Mouse (Mus musculus) ES-Bruce4 (cell line): ENCODE data around the gene Csnk2a2. TPM values are rescaled to one million over a fixed set of nuclear protein-coding genes. Genes with fewer than 3 reads are reported as not detected.

Source experiments
- H3K27ac ChIP-seq: 2 replicates; pipeline ENCODE4 v1.5.1; 2012; ENCODE audit warnings: low read length, inconsistent platforms; ENCODE audit not compliant: insufficient read depth
- H3K27me3 ChIP-seq: 2 replicates; pipeline ENCODE4 v1.6.1; 2012; ENCODE audit warnings: mild to moderate bottlenecking, low read length, inconsistent platforms; ENCODE audit not compliant: control insufficient read depth, poor library complexity, insufficient read depth, severe bottlenecking
- H3K36me3 ChIP-seq: 2 replicates; pipeline ENCODE4 v1.6.1; 2012; ENCODE audit warnings: inconsistent platforms, mild to moderate bottlenecking, low read length, moderate library complexity; ENCODE audit not compliant: control insufficient read depth, poor library complexity, insufficient read depth, severe bottlenecking
- H3K4me1 ChIP-seq: one replicate; pipeline ENCODE4 v1.8.1; 2011; ENCODE audit warnings: low read length; ENCODE audit not compliant: control insufficient read depth, insufficient read depth
- H3K4me3 ChIP-seq: 2 replicates; pipeline ENCODE4 v1.5.1; 2011; ENCODE audit warnings: low read depth, mild to moderate bottlenecking, low read length
- H3K9ac ChIP-seq: 2 replicates; pipeline ENCODE4 v1.6.1; 2012; ENCODE audit warnings: low read depth, mild to moderate bottlenecking, inconsistent platforms; ENCODE audit not compliant: poor library complexity, severe bottlenecking
- H3K9me3 ChIP-seq: replicated peaks from 2 replicates; pipeline ENCODE4 v1.6.1; 2012; ENCODE audit warnings: mild to moderate bottlenecking, low read length, inconsistent platforms; ENCODE audit not compliant: control insufficient read depth, poor library complexity, insufficient read depth, severe bottlenecking
- CTCF ChIP-seq: IDR thresholded peaks from one replicate; pipeline ENCODE4 v1.8.1; 2011; ENCODE audit warnings: low read depth, low read length
- EP300 ChIP-seq: IDR thresholded peaks from 2 replicates; pipeline ENCODE4 v1.6.1; 2011; ENCODE audit warnings: low read depth, low read length; ENCODE audit not compliant: insufficient read depth
- POLR2A ChIP-seq: IDR thresholded peaks from one replicate; pipeline ENCODE4 v1.8.1; 2011; ENCODE audit warnings: low read length; ENCODE audit not compliant: insufficient read depth
- polyA plus RNA-seq: library from polyadenylated mRNA; stranded (reverse); fragments of >200 nt; gene quantifications from 2 replicates; pipeline ENCODE4 v1.2.4, GENCODE M21; 2011; ENCODE audit warnings: low read depth; ENCODE audit not compliant: missing spikeins, insufficient read depth, insufficient read length

The Csnk2a2 gene
- 210 and 236 TPM in 2 replicates for polyA plus RNA-seq

DNA sequence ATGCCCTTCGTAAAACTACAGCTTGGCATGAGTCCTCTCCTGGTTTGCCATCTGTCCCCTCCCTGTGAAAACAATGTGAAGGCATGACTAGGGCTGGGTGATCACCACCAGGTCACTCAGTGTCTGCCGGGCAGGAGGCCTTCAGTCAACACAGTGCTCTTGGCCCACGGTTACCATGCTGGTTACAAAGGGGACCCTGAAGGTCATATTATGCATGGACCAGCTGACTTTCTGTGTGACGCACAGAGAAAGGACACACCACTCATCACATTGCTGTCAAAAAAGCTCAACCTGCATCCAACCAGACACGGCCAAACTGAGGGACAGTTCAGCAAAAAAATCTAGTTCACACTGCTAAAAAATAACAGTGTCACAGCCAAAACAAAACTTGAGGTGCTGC lies at the start of gene Csnk2a2:
Csnk2a2 (minus strand) TSS at position 34 of the 400 bp plus-strand sequence.
- Histone ChIP-seq H3K9ac (peak within 1 kb of the TSS; percentile 99), H3K27me3 (no peaks in the 10 kb centered on the region), H3K4me1 (no peaks in the 10 kb centered on the region), H3K4me3 (peak within 1 kb of the TSS; percentile 42), H3K9me3 (no peaks in the 10 kb centered on the region), H3K36me3 (peaks cover 25% of the 10 kb centered on the region), H3K27ac (no peak within 1 kb of the TSS)
- TF ChIP-seq EP300 (no peak), CTCF (no peak), POLR2A (no peak)

DNA sequence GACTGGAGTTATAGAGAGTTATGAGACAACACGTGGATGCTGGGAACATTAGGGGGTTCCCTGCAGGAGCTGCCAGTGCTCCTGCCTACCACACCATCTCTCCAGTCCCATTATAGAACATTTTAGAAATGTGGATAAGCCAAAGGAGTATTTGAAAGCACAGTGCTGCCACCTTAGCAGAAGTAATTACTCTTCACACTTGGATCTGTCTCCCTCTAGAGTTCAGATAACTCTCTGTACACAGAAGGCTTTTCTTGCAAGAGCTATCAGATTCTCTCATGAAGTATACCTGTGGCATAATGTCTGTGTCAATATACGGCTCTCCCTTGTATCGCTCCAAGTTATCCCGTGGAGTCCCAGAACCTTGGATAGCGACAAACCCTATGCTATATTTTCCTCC lies 49.6 kb upstream of the Csnk2a2 start:
- Histone ChIP-seq H3K4me1 (no peaks in the 10 kb centered on the region), H3K27me3 (no peaks in the 10 kb centered on the region), H3K4me3 (no peak overlapping the region), H3K27ac (no peak overlapping the region), H3K36me3 (no peaks in the 10 kb centered on the region), H3K9me3 (no peaks in the 10 kb centered on the region), H3K9ac (no peak overlapping the region)
- TF ChIP-seq EP300, result no peak
- no peak for TF ChIP-seq CTCF
- no peak for TF ChIP-seq POLR2A

- Histone ChIP-seq H3K9ac (no peak within 1 kb of the TSS), H3K9me3 (no peaks in the 10 kb centered on the region), H3K36me3 (no peaks in the 10 kb centered on the region), H3K4me3 (peak within 1 kb of the TSS; percentile 68), H3K27me3 (no peaks in the 10 kb centered on the region), H3K27ac (no peak within 1 kb of the TSS), H3K4me1 (no peaks in the 10 kb centered on the region)
- TF ChIP-seq EP300, result no peak
- TF ChIP-seq POLR2A, result no peak
- TF ChIP-seq CTCF, result no peak
These were observed 43.9 kb upstream of the Csnk2a2 start, which contains the start of gene Ccdc113 for GRCm38 (mm10) chr8:95533584-95534387. Ccdc113 (plus strand) TSS chr8:95534085.

GRCm38 (mm10) chr8:95532206-95532605 lies 42.4 kb upstream of the Csnk2a2 start:
- Histone ChIP-seq H3K9me3 (no peaks in the 10 kb centered on the region), H3K27ac (no peak overlapping the region), H3K9ac (no peak overlapping the region), H3K36me3 (no peaks in the 10 kb centered on the region), H3K4me3 (no peak overlapping the region), H3K27me3 (no peaks in the 10 kb centered on the region), H3K4me1 (peaks cover 5% of the 10 kb centered on the region)
- TF ChIP-seq CTCF (no peak), POLR2A (no peak), EP300 (no peak; the same call in 1 of the 2 replicates)

DNA sequence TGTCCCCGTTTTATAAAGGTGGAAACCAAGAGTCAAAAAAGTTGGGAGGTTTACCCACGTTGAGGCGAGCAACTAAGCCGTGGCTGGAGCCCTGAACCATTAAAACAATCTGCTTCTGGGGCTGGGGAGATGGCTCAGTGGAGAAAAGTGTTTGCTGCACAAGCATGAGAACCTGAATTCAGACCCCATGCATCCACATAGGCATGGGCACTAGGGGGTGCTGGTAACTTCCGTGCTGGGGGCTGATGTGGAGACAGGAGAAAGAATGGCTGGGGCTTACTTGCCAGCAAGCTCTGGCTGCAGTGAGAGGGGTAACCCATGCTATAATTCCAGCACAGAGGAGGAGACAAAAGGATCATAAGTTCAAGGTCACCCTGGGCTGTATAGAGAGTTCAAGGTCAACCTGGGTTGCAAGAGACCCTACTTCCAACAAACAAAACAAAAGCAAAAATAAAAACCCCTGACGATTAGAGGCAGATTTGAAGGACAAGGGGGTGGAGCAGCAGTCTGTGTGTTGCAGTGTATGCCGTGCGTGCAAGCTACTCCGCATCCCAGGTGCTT lies 39.0 kb upstream of the Csnk2a2 start:
- Histone ChIP-seq H3K4me3 (no peak overlapping the region), H3K9ac (no peak overlapping the region), H3K4me1 (peaks cover 5% of the 10 kb centered on the region), H3K27ac (no peak overlapping the region), H3K27me3 (no peaks in the 10 kb centered on the region), H3K36me3 (no peaks in the 10 kb centered on the region), H3K9me3 (no peaks in the 10 kb centered on the region)
- TF ChIP-seq POLR2A (no peak), EP300 (no peak), CTCF (peak; percentile 68)

- Histone ChIP-seq H3K27ac (no peak overlapping the region), H3K4me3 (peak overlapping the region; percentile 16; the same call in 1 of the 2 replicates), H3K9me3 (no peaks in the 10 kb centered on the region), H3K9ac (0 out of 2 replicates have a peak overlapping the region, but pooled peaks have one; percentile 6), H3K27me3 (no peaks in the 10 kb centered on the region), H3K36me3 (no peaks in the 10 kb centered on the region), H3K4me1 (peaks cover 5% of the 10 kb centered on the region)
- TF ChIP-seq EP300, result no peak
- no peak for TF ChIP-seq CTCF
- no peak for TF ChIP-seq POLR2A
These were observed 38.4 kb upstream of the Csnk2a2 start for GRCm38 (mm10) chr8:95528194-95528593.
